Mouse (Mus musculus) ES-Bruce4 (cell line): ENCODE measurements around the gene Nccrp1. TPM values are rescaled to one million over a fixed set of nuclear protein-coding genes. Genes with fewer than 3 reads are reported as not detected.
A peak's percentile ranks its signal among the peaks of the same experiment; 100 is the strongest.

Experiments
- H3K27ac ChIP-seq: 2 replicates; pipeline ENCODE4 v1.5.1; 2012; ENCODE audit warnings: low read length, inconsistent platforms; ENCODE audit not compliant: insufficient read depth
- H3K27me3 ChIP-seq: 2 replicates; pipeline ENCODE4 v1.6.1; 2012; ENCODE audit warnings: mild to moderate bottlenecking, low read length, inconsistent platforms; ENCODE audit not compliant: control insufficient read depth, poor library complexity, insufficient read depth, severe bottlenecking
- H3K36me3 ChIP-seq: 2 replicates; pipeline ENCODE4 v1.6.1; 2012; ENCODE audit warnings: inconsistent platforms, mild to moderate bottlenecking, low read length, moderate library complexity; ENCODE audit not compliant: control insufficient read depth, poor library complexity, insufficient read depth, severe bottlenecking
- H3K4me1 ChIP-seq: one replicate; pipeline ENCODE4 v1.8.1; 2011; ENCODE audit warnings: low read length; ENCODE audit not compliant: control insufficient read depth, insufficient read depth
- H3K4me3 ChIP-seq: 2 replicates; pipeline ENCODE4 v1.5.1; 2011; ENCODE audit warnings: low read depth, mild to moderate bottlenecking, low read length
- H3K9ac ChIP-seq: 2 replicates; pipeline ENCODE4 v1.6.1; 2012; ENCODE audit warnings: low read depth, mild to moderate bottlenecking, inconsistent platforms; ENCODE audit not compliant: poor library complexity, severe bottlenecking
- H3K9me3 ChIP-seq: replicated peaks from 2 replicates; pipeline ENCODE4 v1.6.1; 2012; ENCODE audit warnings: mild to moderate bottlenecking, low read length, inconsistent platforms; ENCODE audit not compliant: control insufficient read depth, poor library complexity, insufficient read depth, severe bottlenecking
- CTCF ChIP-seq: IDR thresholded peaks from one replicate; pipeline ENCODE4 v1.8.1; 2011; ENCODE audit warnings: low read depth, low read length
- EP300 ChIP-seq: IDR thresholded peaks from 2 replicates; pipeline ENCODE4 v1.6.1; 2011; ENCODE audit warnings: low read depth, low read length; ENCODE audit not compliant: insufficient read depth
- POLR2A ChIP-seq: IDR thresholded peaks from one replicate; pipeline ENCODE4 v1.8.1; 2011; ENCODE audit warnings: low read length; ENCODE audit not compliant: insufficient read depth
- polyA plus RNA-seq: library from polyadenylated mRNA; stranded (reverse); fragments of >200 nt; gene quantifications from 2 replicates; pipeline ENCODE4 v1.2.4, GENCODE M21; 2011; ENCODE audit warnings: low read depth; ENCODE audit not compliant: missing spikeins, insufficient read depth, insufficient read length

The Nccrp1 gene
- polyA plus RNA-seq, 1 experiment, result 6.4 TPM

DNA sequence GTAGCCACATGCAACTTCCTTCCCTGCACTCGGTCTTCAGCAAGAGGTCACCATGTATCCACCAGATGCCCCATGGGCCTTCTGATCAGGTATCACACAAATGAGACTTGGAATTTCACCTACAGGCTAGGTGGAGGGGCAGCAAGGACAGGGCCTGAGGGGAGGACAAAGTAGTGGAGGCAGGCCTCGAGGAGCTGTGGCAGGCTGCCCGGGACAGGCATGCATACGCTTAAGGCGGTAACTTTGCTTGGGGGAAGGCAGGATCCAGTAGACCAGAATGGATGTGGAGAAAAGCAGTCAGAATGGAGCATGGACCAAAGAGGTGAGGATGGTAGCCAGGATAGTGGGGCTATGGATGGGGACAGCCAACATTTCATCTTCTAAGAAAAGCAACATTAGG, 32.8 kb upstream of the Nccrp1 start:
- no peak for TF ChIP-seq POLR2A
- TF ChIP-seq CTCF, result no peak
- peak; percentile 62; the same call in 1 of the 2 replicates for TF ChIP-seq EP300
- no peaks in the 10 kb centered on the region for H3K9me3 ChIP-seq
- H3K27ac ChIP-seq, result no peak overlapping the region
- no peak overlapping the region for H3K9ac ChIP-seq
- no peaks in the 10 kb centered on the region for H3K36me3 ChIP-seq
- H3K4me1 ChIP-seq, result peaks cover 25% of the 10 kb centered on the region
- H3K27me3 ChIP-seq, result no peaks in the 10 kb centered on the region
- no peak overlapping the region for H3K4me3 ChIP-seq

DNA sequence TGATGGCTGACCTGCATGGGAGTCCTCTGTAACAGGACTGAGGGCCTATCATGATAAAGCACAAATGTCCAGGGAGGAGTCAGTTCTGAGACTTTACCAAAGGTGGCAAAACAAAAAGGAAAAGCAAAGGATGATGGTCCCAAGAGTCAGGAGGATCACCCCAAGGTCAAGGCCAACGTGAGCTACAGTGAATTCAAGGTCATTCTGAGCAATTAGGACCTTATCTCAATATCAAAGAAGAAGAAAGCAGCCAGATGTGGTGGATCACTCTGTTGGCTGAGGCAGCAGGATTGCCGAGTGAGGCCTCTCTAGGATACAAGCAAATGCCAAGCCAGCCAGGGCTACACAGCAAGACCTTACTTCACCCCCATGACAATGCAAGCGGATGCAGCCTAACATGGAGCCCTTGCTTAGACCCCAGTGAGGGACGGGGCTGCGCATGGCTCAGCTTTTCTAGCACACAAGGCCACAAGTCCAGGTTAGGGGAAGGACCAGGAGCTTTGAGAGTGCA, 31.5 kb upstream of the Nccrp1 start:
- no peak for TF ChIP-seq CTCF
- no peak for TF ChIP-seq POLR2A
- TF ChIP-seq EP300, result peak; percentile 91
- Histone ChIP-seq H3K27me3 (no peaks in the 10 kb centered on the region), H3K9me3 (no peaks in the 10 kb centered on the region), H3K4me3 (no peak overlapping the region), H3K4me1 (peaks cover 21% of the 10 kb centered on the region), H3K36me3 (no peaks in the 10 kb centered on the region), H3K27ac (peak overlapping the region; percentile 55), H3K9ac (no peak overlapping the region)

DNA sequence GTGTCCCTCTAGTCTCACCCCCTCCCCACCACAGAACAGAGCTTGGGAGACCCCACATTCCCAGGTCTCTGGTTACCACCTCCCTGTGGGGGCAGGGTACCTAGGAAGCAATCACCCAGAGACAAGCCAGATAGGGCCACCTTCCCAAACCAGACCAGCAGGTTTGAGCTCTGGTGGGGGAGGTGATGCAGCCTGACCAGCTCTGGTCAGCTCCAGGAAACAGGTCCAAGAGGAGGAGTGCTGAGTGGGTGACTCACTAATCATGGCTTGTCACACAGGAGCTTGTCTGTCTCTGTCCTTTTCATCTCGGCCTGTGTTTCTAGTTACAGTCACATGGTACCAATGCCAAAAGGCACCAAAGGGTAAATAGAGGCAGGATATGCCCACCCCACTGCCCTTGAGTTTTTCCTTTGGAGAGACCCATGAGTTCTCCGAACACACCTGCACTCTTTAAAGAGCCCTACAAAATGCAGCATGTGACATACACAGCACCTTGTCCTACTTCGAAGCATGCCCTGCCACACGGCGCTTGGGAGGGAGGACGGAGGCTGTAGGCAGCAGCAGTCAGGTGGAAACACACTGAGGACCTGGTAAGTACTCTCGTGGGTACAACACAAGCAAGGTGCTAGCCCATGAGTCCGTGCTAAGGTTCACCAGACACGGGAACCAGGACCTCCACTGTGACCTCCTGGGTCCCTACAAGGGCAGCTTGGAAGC, 30.9 kb upstream of the Nccrp1 start:
- TF ChIP-seq CTCF (no peak), POLR2A (no peak), EP300 (peak; percentile 97)
- no peaks in the 10 kb centered on the region for H3K27me3 ChIP-seq
- peak overlapping the region; percentile 55 for H3K27ac ChIP-seq
- H3K4me3 ChIP-seq, result no peak overlapping the region
- H3K4me1 ChIP-seq, result peaks cover 21% of the 10 kb centered on the region
- no peaks in the 10 kb centered on the region for H3K36me3 ChIP-seq
- no peak overlapping the region for H3K9ac ChIP-seq
- no peaks in the 10 kb centered on the region for H3K9me3 ChIP-seq

GRCm38 (mm10) chr7:28576271-28576914, 29.3 kb upstream of the Nccrp1 start:
- no peaks in the 10 kb centered on the region for H3K27me3 ChIP-seq
- H3K27ac ChIP-seq, result no peak overlapping the region
- H3K36me3 ChIP-seq, result no peaks in the 10 kb centered on the region
- H3K4me1 ChIP-seq, result peaks cover 23% of the 10 kb centered on the region
- no peaks in the 10 kb centered on the region for H3K9me3 ChIP-seq
- TF ChIP-seq EP300, result no peak
- no peak for TF ChIP-seq CTCF
- TF ChIP-seq POLR2A, result no peak
- no peak overlapping the region for H3K9ac ChIP-seq
- H3K4me3 ChIP-seq, result no peak overlapping the region

- H3K9ac ChIP-seq, result no peak overlapping the region
- peaks cover 23% of the 10 kb centered on the region for H3K4me1 ChIP-seq
- H3K4me3 ChIP-seq, result no peak overlapping the region
- no peak overlapping the region for H3K27ac ChIP-seq
- TF ChIP-seq CTCF, result no peak
- TF ChIP-seq POLR2A, result no peak
- no peak for TF ChIP-seq EP300
- no peaks in the 10 kb centered on the region for H3K36me3 ChIP-seq
- no peaks in the 10 kb centered on the region for H3K27me3 ChIP-seq
- no peaks in the 10 kb centered on the region for H3K9me3 ChIP-seq
Measured at GRCm38 (mm10) chr7:28575597-28575996, 28.5 kb upstream of the Nccrp1 start.

DNA sequence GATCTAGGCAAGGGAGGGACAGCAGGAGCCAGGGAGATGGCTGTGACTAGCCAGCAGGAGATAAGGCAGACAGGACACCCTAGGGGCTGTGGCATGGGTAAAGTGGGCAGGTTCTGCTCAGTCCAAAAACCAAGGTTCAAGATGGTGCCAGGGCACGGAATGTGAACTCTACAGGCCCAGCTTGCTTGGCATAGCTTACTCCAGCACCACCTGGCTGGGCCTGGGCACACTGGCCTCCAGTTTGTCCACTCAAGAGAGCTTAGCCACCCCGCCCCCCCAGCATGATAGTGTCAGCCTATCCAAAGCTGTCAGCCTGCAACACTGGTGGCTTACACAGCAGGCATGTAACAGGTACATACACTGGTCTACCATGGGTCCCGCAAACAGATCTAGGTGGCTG, 26.2 kb upstream of the Nccrp1 start:
- Histone ChIP-seq H3K9ac (no peak overlapping the region), H3K9me3 (no peaks in the 10 kb centered on the region), H3K4me3 (no peak overlapping the region), H3K4me1 (peaks cover 13% of the 10 kb centered on the region), H3K27me3 (no peaks in the 10 kb centered on the region), H3K36me3 (0 out of 2 replicates have a peak, but pooled peaks cover 2% of the 10 kb centered on the region), H3K27ac (no peak overlapping the region)
- no peak for TF ChIP-seq CTCF
- TF ChIP-seq EP300, result no peak
- TF ChIP-seq POLR2A, result no peak
